Mouse (Mus musculus) hindbrain, embryonic 13.5 days (tissue): ENCODE data around the gene Dmrtc2. TPM values are rescaled to one million over a fixed set of nuclear protein-coding genes. Genes with fewer than 3 reads are reported as not detected.

Experiments used
- ATAC-seq: fragments of 200-750 bp; cut with Nextera tagmentation; 2 replicates; pipeline ENCODE4 v1.8.0; 2017; ENCODE audit warnings: moderate TSS enrichment; ENCODE audit not compliant: low FRiP score
- H3K27ac ChIP-seq: fragments of 300-500 bp; sonication (generic); 2 replicates; pipeline ENCODE4 v1.5.1; 2015; ENCODE audit warnings: inconsistent platforms, mild to moderate bottlenecking, moderate library complexity
- H3K27me3 ChIP-seq: fragments of 300-500 bp; sonication (generic); 2 replicates; pipeline ENCODE4 v1.6.1; 2015; ENCODE audit warnings: mild to moderate bottlenecking, inconsistent platforms
- H3K36me3 ChIP-seq: fragments of 300-500 bp; sonication (generic); 2 replicates; pipeline ENCODE4 v1.6.1; 2015; ENCODE audit warnings: mild to moderate bottlenecking, inconsistent platforms
- H3K4me1 ChIP-seq: fragments of 300-500 bp; sonication (generic); replicated peaks from 2 replicates; pipeline ENCODE4 v1.6.1; 2015; ENCODE audit warnings: inconsistent platforms
- H3K4me2 ChIP-seq: fragments of 300-500 bp; sonication (generic); 2 replicates; pipeline ENCODE4 v1.6.1; 2015; ENCODE audit warnings: inconsistent platforms, mild to moderate bottlenecking, moderate library complexity
- H3K4me3 ChIP-seq: fragments of 300-500 bp; sonication (generic); 2 replicates; pipeline ENCODE4 v1.5.1; 2015; ENCODE audit warnings: mild to moderate bottlenecking, inconsistent platforms
- H3K9ac ChIP-seq: fragments of 300-500 bp; sonication (generic); 2 replicates; pipeline ENCODE4 v1.6.1; 2015; ENCODE audit warnings: mild to moderate bottlenecking, inconsistent platforms
- H3K9me3 ChIP-seq: fragments of 300-500 bp; sonication (generic); 2 replicates; pipeline ENCODE4 v1.6.1; 2016; ENCODE audit warnings: inconsistent platforms
- WGBS: fragments of 180-500 bp; shearing (Covaris S2); methylation state at CpG from one replicate; pipeline ENCODE4 v1.1.7; 2015; 5-methylcytosine and 5-hydroxymethylcytosine counted together
- polyA plus RNA-seq: library from polyadenylated mRNA; unstranded; fragments of >200 nt; fragmentation: Nextera tagmentation; extraction: Ambion mirVana; gene quantifications from 2 replicates; pipeline ENCODE4 v1.2.1, GENCODE M21; 2015

Dmrtc2 gene
- polyA plus RNA-seq, 1 experiment from 2014 or later, result 0.26 TPM

DNA sequence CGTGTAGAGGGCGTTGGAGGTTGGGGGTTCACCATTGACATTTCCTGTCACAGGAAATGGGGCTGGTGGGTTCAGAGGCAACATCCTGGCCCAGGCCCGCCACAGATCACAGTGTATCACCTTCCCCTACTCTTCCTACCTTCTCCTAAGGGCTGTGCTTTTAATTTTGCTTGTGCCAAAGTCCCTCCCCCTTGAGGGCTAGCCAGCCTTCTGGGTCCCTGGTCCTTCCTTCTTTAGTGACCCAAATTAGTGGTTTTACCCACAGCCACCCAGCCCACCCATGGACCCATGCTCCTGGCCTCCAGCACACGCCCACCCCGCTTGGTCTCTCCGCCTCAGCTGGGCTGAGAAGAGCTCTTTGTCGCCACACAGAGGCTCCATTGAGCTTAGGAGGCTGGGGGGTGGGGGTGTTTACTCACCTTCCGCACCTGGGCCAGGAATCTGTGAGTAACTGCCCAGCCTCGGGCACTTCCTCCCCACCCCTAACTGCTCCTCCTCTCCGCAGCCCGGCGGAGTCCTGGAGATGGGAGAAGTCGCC, 37.4 kb downstream of the Dmrtc2 start:
- H3K4me2 ChIP-seq, result no peak overlapping the region
- peaks cover 47% of the 10 kb centered on the region for H3K4me1 ChIP-seq
- no peak for ATAC-seq
- H3K27me3 ChIP-seq, result no peaks in the 10 kb centered on the region
- H3K36me3 ChIP-seq, result peaks cover 28% of the 10 kb centered on the region
- H3K9me3 ChIP-seq, result no peaks in the 10 kb centered on the region
- no peak overlapping the region for H3K27ac ChIP-seq
- 42% methylated on average over 13 of the region's 13 CpGs for WGBS
- H3K4me3 ChIP-seq, result no peak overlapping the region
- H3K9ac ChIP-seq, result peak overlapping the region; percentile 47

GRCm38 (mm10) chr7:24912480-24912879, 42.6 kb downstream of the Dmrtc2 start:
- Histone ChIP-seq H3K4me1 (peaks cover 3% of the 10 kb centered on the region; the same call in 1 of the 2 replicates), H3K27ac (no peak overlapping the region), H3K4me3 (no peak overlapping the region), H3K36me3 (peaks cover 54% of the 10 kb centered on the region), H3K27me3 (no peaks in the 10 kb centered on the region), H3K9ac (no peak overlapping the region), H3K9me3 (no peaks in the 10 kb centered on the region), H3K4me2 (no peak overlapping the region)
- no peak for ATAC-seq
- 95% methylated on average over 14 of the region's 14 CpGs for WGBS

GRCm38 (mm10) chr7:24918763-24919323, 49.0 kb downstream of the Dmrtc2 start:
- Histone ChIP-seq H3K4me3 (no peak overlapping the region), H3K9me3 (no peaks in the 10 kb centered on the region), H3K27ac (no peak overlapping the region), H3K4me2 (no peak overlapping the region), H3K9ac (no peak overlapping the region), H3K27me3 (no peaks in the 10 kb centered on the region), H3K4me1 (no peaks in the 10 kb centered on the region), H3K36me3 (peaks cover 76% of the 10 kb centered on the region)
- ATAC-seq, result peak; percentile 32; the same call in 1 of the 2 replicates
- 93% methylated on average over 20 of the region's 20 CpGs for WGBS

DNA sequence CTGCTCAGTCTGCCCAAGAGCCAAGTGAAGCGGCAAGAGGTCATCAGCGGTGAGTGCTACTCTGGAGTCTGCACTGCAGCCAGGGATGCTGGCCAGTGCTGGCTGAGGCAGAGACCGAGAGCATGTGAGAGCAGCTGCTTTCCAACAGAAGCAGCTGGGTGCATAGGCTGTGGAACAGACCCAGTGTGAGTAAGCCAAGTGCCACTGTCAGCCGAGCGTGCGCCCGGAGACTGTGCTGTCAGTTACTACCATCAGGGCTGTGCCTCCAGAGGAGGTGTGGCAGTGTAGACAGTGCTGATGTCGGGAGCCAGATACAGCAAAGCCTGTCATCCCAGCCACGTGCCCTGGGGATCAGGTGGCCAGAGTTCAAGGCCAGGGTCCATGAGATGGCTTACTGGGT, 49.9 kb downstream of the Dmrtc2 start:
- H3K9me3 ChIP-seq, result no peaks in the 10 kb centered on the region
- no peak overlapping the region for H3K4me2 ChIP-seq
- H3K4me1 ChIP-seq, result no peaks in the 10 kb centered on the region
- H3K36me3 ChIP-seq, result peaks cover 85% of the 10 kb centered on the region
- H3K9ac ChIP-seq, result no peak overlapping the region
- no peak overlapping the region for H3K4me3 ChIP-seq
- WGBS, result 85% methylated on average over 9 of the region's 9 CpGs
- H3K27ac ChIP-seq, result no peak overlapping the region
- no peaks in the 10 kb centered on the region for H3K27me3 ChIP-seq
- no peak for ATAC-seq

Other genes starting within 250 kb of the Dmrtc2 start
- not detected in 2 replicates for gene Lypd3, start 233.5 kb upstream of the Dmrtc2 start, polyA plus RNA-seq
- gene Tex101, start 193.4 kb upstream of the Dmrtc2 start, polyA plus RNA-seq, result not detected in 2 replicates
- gene BC049730, start 160.8 kb upstream of the Dmrtc2 start, polyA plus RNA-seq, result not detected in 2 replicates
- gene Gm4763, start 143.1 kb upstream of the Dmrtc2 start, polyA plus RNA-seq, result not detected in 2 replicates
- 0.17 TPM in 1 of 2 replicates, not detected in the other for gene Cd177, start 109.7 kb upstream of the Dmrtc2 start, polyA plus RNA-seq
- 0.31 TPM in 1 of 2 replicates, not detected in the other for gene Ceacam10, start 92.9 kb upstream of the Dmrtc2 start, polyA plus RNA-seq
- 36.3 and 38.4 TPM in 2 replicates for gene Gm9844, start 7.8 kb upstream of the Dmrtc2 start, polyA plus RNA-seq
- not detected in 2 replicates for gene Lypd4, start 116 bp upstream of the Dmrtc2 start, polyA plus RNA-seq
- 1,307 and 1,338 TPM in 2 replicates for gene Rps19, start 14.3 kb downstream of the Dmrtc2 start, polyA plus RNA-seq
- 0.35 and 0.38 TPM in 2 replicates for gene Cd79a, start 27.3 kb downstream of the Dmrtc2 start, polyA plus RNA-seq
- gene Arhgef1, start 32.9 kb downstream of the Dmrtc2 start, polyA plus RNA-seq, result 56.0 and 56.4 TPM in 2 replicates
- 5.1 and 5.8 TPM in 2 replicates for gene Gm4881, start 74.4 kb downstream of the Dmrtc2 start, polyA plus RNA-seq
- gene Rabac1, start 102.7 kb downstream of the Dmrtc2 start, polyA plus RNA-seq, result 220 and 226 TPM in 2 replicates
- gene Atp1a3, start 135.9 kb downstream of the Dmrtc2 start, polyA plus RNA-seq, result 253 and 258 TPM in 2 replicates
- 16.1 and 18.0 TPM in 2 replicates for gene Grik5, start 202.3 kb downstream of the Dmrtc2 start, polyA plus RNA-seq
- 33.8 and 34.0 TPM in 2 replicates for gene Zfp574, start 202.5 kb downstream of the Dmrtc2 start, polyA plus RNA-seq